Mouse (Mus musculus): ENCODE results near the gene Apom.

GRCm38 (mm10) chr17:35103221-35103690 is 28.6 kb downstream of the Apom start:
- no peak for TF ChIP-seq CTCF (IDR thresholded peaks at IDR 0.05; ENCODE audit: extremely low read depth, insufficient read length, insufficient replicate concordance, low read depth, low read length)
- TF ChIP-seq POLR2A (IDR thresholded peaks at IDR 0.05; ENCODE audit: low read depth, low read length), result no peak
